Mouse (Mus musculus) neural tube, embryonic 13.5 days (tissue): ENCODE measurements around the gene Spert. TPM values are rescaled to one million over a fixed set of nuclear protein-coding genes. Genes with fewer than 3 reads are reported as not detected.

Experiments
- ATAC-seq: fragments of 200-750 bp; cut with Nextera tagmentation; 2 replicates; pipeline ENCODE4 v1.8.0; 2017; ENCODE audit warnings: low read depth, mild to moderate bottlenecking, moderate TSS enrichment, moderate library complexity
- H3K27ac ChIP-seq: fragments of 300-500 bp; sonication (generic); replicated peaks from 2 replicates; pipeline ENCODE4 v1.5.1; 2015; ENCODE audit warnings: moderate library complexity, mild to moderate bottlenecking, inconsistent platforms
- H3K27me3 ChIP-seq: fragments of 300-500 bp; sonication (generic); 2 replicates; pipeline ENCODE4 v1.6.1; 2015; ENCODE audit warnings: mild to moderate bottlenecking, inconsistent platforms
- H3K36me3 ChIP-seq: fragments of 300-500 bp; sonication (generic); 2 replicates; pipeline ENCODE4 v1.6.1; 2015; ENCODE audit warnings: mild to moderate bottlenecking, inconsistent platforms
- H3K4me1 ChIP-seq: fragments of 300-500 bp; sonication (generic); replicated peaks from 2 replicates; pipeline ENCODE4 v1.6.1; 2015; ENCODE audit warnings: inconsistent platforms
- H3K4me2 ChIP-seq: fragments of 300-500 bp; sonication (generic); 2 replicates; pipeline ENCODE4 v1.6.1; 2015; ENCODE audit warnings: inconsistent platforms, mild to moderate bottlenecking, moderate library complexity
- H3K4me3 ChIP-seq: fragments of 300-500 bp; sonication (generic); 2 replicates; pipeline ENCODE4 v1.5.1; 2015; ENCODE audit warnings: mild to moderate bottlenecking, inconsistent platforms
- H3K9ac ChIP-seq: fragments of 300-500 bp; sonication (generic); 2 replicates; pipeline ENCODE4 v1.6.1; 2015; ENCODE audit warnings: moderate library complexity, mild to moderate bottlenecking, inconsistent platforms
- H3K9me3 ChIP-seq: fragments of 300-500 bp; sonication (generic); 2 replicates; pipeline ENCODE4 v1.6.1; 2016; ENCODE audit warnings: inconsistent platforms
- WGBS: fragments of 180-500 bp; shearing (Covaris S2); methylation state at CpG from one replicate; pipeline ENCODE4 v1.1.7; 2015; 5-methylcytosine and 5-hydroxymethylcytosine counted together
- polyA plus RNA-seq: library from polyadenylated mRNA; unstranded; fragments of >200 nt; fragmentation: Nextera tagmentation; extraction: Ambion mirVana; gene quantifications from 2 replicates; pipeline ENCODE4 v1.2.1, GENCODE M21; 2015

The Spert gene
- polyA plus RNA-seq = not detected in 2 replicates

GRCm38 (mm10) chr14:75592978-75593377 is at the start of gene Spert:
Spert (minus strand) TSS chr14:75593116.
- Histone ChIP-seq H3K36me3 (no peaks in the 10 kb centered on the region), H3K9ac (no peak within 1 kb of the TSS), H3K27me3 (no peaks in the 10 kb centered on the region), H3K4me1 (no peaks in the 10 kb centered on the region), H3K9me3 (no peaks in the 10 kb centered on the region), H3K4me3 (no peak within 1 kb of the TSS), H3K4me2 (no peak within 1 kb of the TSS), H3K27ac (no peak within 1 kb of the TSS)
- 65% methylated on average over 3 of the region's 3 CpGs for WGBS
- no peak for ATAC-seq

- whole genome bisulfite sequencing = 73% methylated on average over 8 of the region's 8 CpGs
- no peak for ATAC-seq
- H3K27me3 ChIP-seq = no peaks in the 10 kb centered on the region
These were observed 49.2 kb upstream of the Spert start, which contains the start of gene Erich6b for GRCm38 (mm10) chr14:75642080-75642479. Erich6b (plus strand) TSS chr14:75642259.

GRCm38 (mm10) chr14:75641369-75641768 is 48.5 kb upstream of the Spert start:
- H3K27me3 ChIP-seq = no peaks in the 10 kb centered on the region
- WGBS = 65% methylated on average over 6 of the region's 6 CpGs
- no peaks in the 10 kb centered on the region for H3K36me3 ChIP-seq
- no peaks in the 10 kb centered on the region for H3K9me3 ChIP-seq
- H3K4me1 ChIP-seq = peaks cover 18% of the 10 kb centered on the region
- H3K9ac ChIP-seq = no peak overlapping the region
- H3K4me3 ChIP-seq = no peak overlapping the region
- ATAC-seq = no peak
- H3K4me2 ChIP-seq = no peak overlapping the region
- H3K27ac ChIP-seq = no peak overlapping the region

More at GRCm38 (mm10) chr14:75642080-75642479, 49.2 kb upstream of the Spert start, which contains the start of gene Erich6b:
- no peak within 1 kb of the TSS for H3K4me2 ChIP-seq
- H3K4me3 ChIP-seq = no peak within 1 kb of the TSS
- H3K36me3 ChIP-seq = no peaks in the 10 kb centered on the region
- H3K9me3 ChIP-seq = no peaks in the 10 kb centered on the region
- no peak within 1 kb of the TSS for H3K9ac ChIP-seq
- H3K4me1 ChIP-seq = peaks cover 18% of the 10 kb centered on the region
- H3K27ac ChIP-seq = no peak within 1 kb of the TSS

GRCm38 (mm10) chr14:75640846-75641245 is 47.9 kb upstream of the Spert start:
- no peak overlapping the region for H3K4me3 ChIP-seq
- 91% methylated on average over 2 of the region's 2 CpGs for WGBS
- no peaks in the 10 kb centered on the region for H3K9me3 ChIP-seq
- H3K9ac ChIP-seq = no peak overlapping the region
- H3K27ac ChIP-seq = no peak overlapping the region
- H3K36me3 ChIP-seq = no peaks in the 10 kb centered on the region
- H3K4me1 ChIP-seq = peaks cover 18% of the 10 kb centered on the region
- H3K4me2 ChIP-seq = no peak overlapping the region
- H3K27me3 ChIP-seq = no peaks in the 10 kb centered on the region
- ATAC-seq = no peak

GRCm38 (mm10) chr14:75637641-75638040 is 44.7 kb upstream of the Spert start:
- no peak for ATAC-seq
- Histone ChIP-seq H3K4me2 (no peak overlapping the region), H3K36me3 (no peaks in the 10 kb centered on the region), H3K9ac (no peak overlapping the region), H3K4me1 (peaks cover 26% of the 10 kb centered on the region), H3K9me3 (no peaks in the 10 kb centered on the region), H3K4me3 (no peak overlapping the region), H3K27ac (no peak overlapping the region), H3K27me3 (no peaks in the 10 kb centered on the region)
- 86% methylated on average over 4 of the region's 4 CpGs for WGBS

- H3K4me1 ChIP-seq = peaks cover 26% of the 10 kb centered on the region
- ATAC-seq = peak; percentile 70
- H3K4me2 ChIP-seq = no peak overlapping the region
- H3K36me3 ChIP-seq = no peaks in the 10 kb centered on the region
- H3K9ac ChIP-seq = no peak overlapping the region
- no peak overlapping the region for H3K4me3 ChIP-seq
- H3K27me3 ChIP-seq = no peaks in the 10 kb centered on the region
- 15% methylated on average over 7 of the region's 7 CpGs for WGBS
- H3K9me3 ChIP-seq = no peaks in the 10 kb centered on the region
- H3K27ac ChIP-seq = peak overlapping the region; percentile 20
These were observed 43.2 kb upstream of the Spert start for GRCm38 (mm10) chr14:75636107-75636506.

- peak overlapping the region; percentile 20 for H3K27ac ChIP-seq
- ATAC-seq = no peak
- 56% methylated on average over 12 of the region's 12 CpGs for WGBS
- no peaks in the 10 kb centered on the region for H3K27me3 ChIP-seq
- no peak overlapping the region for H3K9ac ChIP-seq
- H3K4me2 ChIP-seq = no peak overlapping the region
- H3K4me3 ChIP-seq = no peak overlapping the region
- no peaks in the 10 kb centered on the region for H3K9me3 ChIP-seq
- H3K4me1 ChIP-seq = peaks cover 26% of the 10 kb centered on the region
- H3K36me3 ChIP-seq = no peaks in the 10 kb centered on the region
These were observed 42.4 kb upstream of the Spert start for GRCm38 (mm10) chr14:75635350-75635749.

- H3K36me3 ChIP-seq = no peaks in the 10 kb centered on the region
- no peak overlapping the region for H3K4me2 ChIP-seq
- H3K4me3 ChIP-seq = no peak overlapping the region
- H3K27ac ChIP-seq = no peak overlapping the region
- no peak for ATAC-seq
- H3K4me1 ChIP-seq = no peaks in the 10 kb centered on the region
- H3K9ac ChIP-seq = no peak overlapping the region
- no peaks in the 10 kb centered on the region for H3K27me3 ChIP-seq
- WGBS = 92% methylated on average over 8 of the region's 8 CpGs
- H3K9me3 ChIP-seq = no peaks in the 10 kb centered on the region
These were observed 36.0 kb upstream of the Spert start for GRCm38 (mm10) chr14:75628870-75629269.

GRCm38 (mm10) chr14:75622984-75623383 is 30.1 kb upstream of the Spert start:
- WGBS = 30% methylated on average over 7 of the region's 7 CpGs
- Histone ChIP-seq H3K4me3 (no peak overlapping the region), H3K27me3 (no peaks in the 10 kb centered on the region), H3K4me1 (peaks cover 14% of the 10 kb centered on the region), H3K27ac (peak overlapping the region; percentile 18; the same call in 1 of the 2 replicates), H3K9ac (no peak overlapping the region), H3K36me3 (no peaks in the 10 kb centered on the region), H3K4me2 (no peak overlapping the region), H3K9me3 (no peaks in the 10 kb centered on the region)
- peak; percentile 75 for ATAC-seq

- H3K4me3 ChIP-seq = no peak overlapping the region
- no peaks in the 10 kb centered on the region for H3K9me3 ChIP-seq
- WGBS = 56% methylated on average over 6 of the region's 6 CpGs
- H3K27me3 ChIP-seq = no peaks in the 10 kb centered on the region
- H3K9ac ChIP-seq = no peak overlapping the region
- no peaks in the 10 kb centered on the region for H3K36me3 ChIP-seq
- no peak overlapping the region for H3K4me2 ChIP-seq
- H3K27ac ChIP-seq = no peak overlapping the region
- H3K4me1 ChIP-seq = peaks cover 10% of the 10 kb centered on the region; the same call in 1 of the 2 replicates
- ATAC-seq = 0 out of 2 replicates have a peak, but pooled peaks have one; percentile 36
These were observed 23.5 kb upstream of the Spert start for GRCm38 (mm10) chr14:75616375-75616774.

GRCm38 (mm10) chr14:75609176-75609575 is 16.3 kb upstream of the Spert start:
- H3K9me3 ChIP-seq = no peaks in the 10 kb centered on the region
- H3K4me1 ChIP-seq = no peaks in the 10 kb centered on the region
- H3K4me2 ChIP-seq = no peak overlapping the region
- no peak overlapping the region for H3K9ac ChIP-seq
- no peaks in the 10 kb centered on the region for H3K36me3 ChIP-seq
- no peaks in the 10 kb centered on the region for H3K27me3 ChIP-seq
- H3K27ac ChIP-seq = no peak overlapping the region
- no peak overlapping the region for H3K4me3 ChIP-seq
- 91% methylated on average over 2 of the region's 2 CpGs for WGBS
- no peak for ATAC-seq

GRCm38 (mm10) chr14:75583870-75584269 is 9.0 kb downstream of the Spert start:
- H3K9me3 ChIP-seq = no peaks in the 10 kb centered on the region
- H3K36me3 ChIP-seq = no peaks in the 10 kb centered on the region
- no peaks in the 10 kb centered on the region for H3K27me3 ChIP-seq
- no peak overlapping the region for H3K9ac ChIP-seq
- no peak overlapping the region for H3K27ac ChIP-seq
- WGBS = 90% methylated on average over 12 of the region's 12 CpGs
- ATAC-seq = no peak
- no peak overlapping the region for H3K4me2 ChIP-seq
- H3K4me3 ChIP-seq = no peak overlapping the region
- no peaks in the 10 kb centered on the region for H3K4me1 ChIP-seq

GRCm38 (mm10) chr14:75579010-75579409 is 13.9 kb downstream of the Spert start:
- no peak for ATAC-seq
- no peak overlapping the region for H3K9ac ChIP-seq
- no peaks in the 10 kb centered on the region for H3K4me1 ChIP-seq
- H3K4me2 ChIP-seq = no peak overlapping the region
- H3K36me3 ChIP-seq = no peaks in the 10 kb centered on the region
- H3K27me3 ChIP-seq = no peaks in the 10 kb centered on the region
- 84% methylated on average over 6 of the region's 6 CpGs for WGBS
- no peaks in the 10 kb centered on the region for H3K9me3 ChIP-seq
- no peak overlapping the region for H3K27ac ChIP-seq
- H3K4me3 ChIP-seq = no peak overlapping the region
